Mouse (Mus musculus) liver, postnatal 0 days (tissue): ENCODE measurements around the gene Rhof. TPM values are rescaled to one million over a fixed set of nuclear protein-coding genes. Genes with fewer than 3 reads are reported as not detected.

Experiments
- ATAC-seq: fragments of 200-750 bp; cut with Nextera tagmentation; 2 replicates; pipeline ENCODE4 v1.8.0; 2017; ENCODE audit warnings: mild to moderate bottlenecking, moderate library complexity
- DNase-seq: peaks from one replicate; pipeline ENCODE4 v3.0.0-alpha.2; 2016
- H3K27ac ChIP-seq: fragments of 300-500 bp; sonication (generic); 2 replicates; pipeline ENCODE4 v1.5.1; 2014; ENCODE audit warnings: antibody characterized with exemption, moderate library complexity, mild to moderate bottlenecking, low read depth
- H3K27me3 ChIP-seq: fragments of 300-500 bp; sonication (generic); 2 replicates; pipeline ENCODE4 v1.6.1; 2014; ENCODE audit warnings: low read length, control low read depth, mixed read lengths; ENCODE audit not compliant: insufficient read depth
- H3K36me3 ChIP-seq: fragments of 300-500 bp; sonication (generic); replicated peaks from 2 replicates; pipeline ENCODE4 v1.6.1; 2014; ENCODE audit warnings: mild to moderate bottlenecking, control low read depth, low read length, moderate library complexity, mixed read lengths; ENCODE audit not compliant: insufficient read depth
- H3K4me1 ChIP-seq: fragments of 300-500 bp; sonication (generic); 2 replicates; pipeline ENCODE4 v1.6.1; 2014; ENCODE audit warnings: antibody characterized with exemption, mild to moderate bottlenecking, control low read depth; ENCODE audit not compliant: insufficient read depth
- H3K4me2 ChIP-seq: fragments of 300-500 bp; sonication (generic); 2 replicates; pipeline ENCODE4 v1.6.1; 2014; ENCODE audit warnings: low read depth, mild to moderate bottlenecking, low read length, moderate library complexity, mixed read lengths
- H3K4me3 ChIP-seq: fragments of 300-500 bp; sonication (generic); 2 replicates; pipeline ENCODE4 v1.5.1; 2014; ENCODE audit warnings: low read depth, low read length
- H3K9ac ChIP-seq: fragments of 300-500 bp; sonication (generic); replicated peaks from 2 replicates; pipeline ENCODE4 v1.6.1; 2014; ENCODE audit warnings: mild to moderate bottlenecking, moderate library complexity
- H3K9me3 ChIP-seq: fragments of 300-500 bp; sonication (generic); 2 replicates; pipeline ENCODE4 v1.6.1; 2016; ENCODE audit warnings: mild to moderate bottlenecking, control low read depth, low read length, mixed read lengths
- CTCF ChIP-seq: sonication (generic); IDR thresholded peaks from 2 replicates; pipeline ENCODE4 v1.5.1; 2016; ENCODE audit warnings: antibody characterized with exemption, low read depth
- EP300 ChIP-seq: IDR thresholded peaks from 2 replicates; pipeline ENCODE4 v1.6.1; 2016; ENCODE audit warnings: antibody characterized with exemption, low read depth, mild to moderate bottlenecking
- WGBS: fragments of 180-500 bp; shearing (Covaris S2); extraction: QIAGEN DNeasy Blood & Tissue Kit; methylation state at CpG from one replicate; pipeline ENCODE4 v1.1.7; 2014; ENCODE audit not compliant: insufficient replicate concordance; 5-methylcytosine and 5-hydroxymethylcytosine counted together
- polyA plus RNA-seq: library from polyadenylated mRNA; unstranded; fragments of >200 nt; fragmentation: Nextera tagmentation; extraction: Ambion mirVana; gene quantifications from 2 replicates; pipeline ENCODE4 v1.2.1, GENCODE M21; 2015

The Rhof gene
- polyA plus RNA-seq, 1 experiment from 2014 or later: 2.1 TPM

- no peak for DNase-seq
- no peak for ATAC-seq
- Histone ChIP-seq H3K36me3 (no peaks in the 10 kb centered on the region), H3K4me2 (no peak overlapping the region), H3K4me3 (no peak overlapping the region), H3K9me3 (no peaks in the 10 kb centered on the region), H3K9ac (no peak overlapping the region), H3K27me3 (no peaks in the 10 kb centered on the region), H3K4me1 (peaks cover 14% of the 10 kb centered on the region), H3K27ac (no peak overlapping the region)
- 71% methylated on average over 9 of the region's 9 CpGs for WGBS
- TF ChIP-seq CTCF: no peak
- no peak for TF ChIP-seq EP300
Measured at GRCm38 (mm10) chr5:123060706-123061401, 71.6 kb downstream of the Rhof start.

DNA sequence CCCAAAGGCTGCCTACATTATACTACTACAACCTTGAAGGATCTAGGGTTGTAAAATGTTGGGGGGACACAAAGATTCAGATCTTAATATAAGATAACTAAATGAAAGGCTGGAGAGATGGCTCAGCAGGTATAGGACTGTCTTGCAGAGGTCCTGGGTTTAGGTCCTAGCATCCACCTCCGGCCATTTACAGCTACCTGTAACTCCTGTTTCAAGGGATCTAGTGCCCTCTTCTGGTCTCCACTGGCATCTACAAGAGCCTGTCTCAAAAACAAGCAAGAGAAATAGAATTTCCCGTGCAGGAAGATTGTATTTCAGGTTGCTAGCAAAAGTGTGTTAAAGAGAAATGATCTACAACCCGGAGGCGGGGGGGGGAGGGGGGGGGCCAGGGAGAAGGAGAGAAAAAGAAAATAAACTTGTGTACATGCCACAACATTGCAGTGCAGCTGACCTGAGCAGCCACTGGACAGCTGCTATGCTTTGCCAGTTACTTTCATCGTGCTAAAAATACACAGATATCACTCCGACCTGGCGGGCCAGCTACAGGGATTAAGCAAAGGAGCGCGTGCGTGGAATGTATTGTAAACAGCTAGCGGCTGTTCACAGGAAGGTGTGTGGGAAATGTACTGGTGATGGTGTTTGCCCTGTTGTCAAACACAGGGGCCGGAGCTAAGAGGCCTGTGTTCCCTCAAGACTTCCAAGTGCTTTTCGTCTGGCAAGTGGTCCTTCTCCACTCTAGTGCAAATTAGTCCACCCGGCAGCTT, 72.6 kb downstream of the Rhof start:
- Histone ChIP-seq H3K9ac (no peak overlapping the region), H3K4me1 (peaks cover 14% of the 10 kb centered on the region), H3K9me3 (no peaks in the 10 kb centered on the region), H3K4me3 (no peak overlapping the region), H3K36me3 (no peaks in the 10 kb centered on the region), H3K27ac (no peak overlapping the region), H3K27me3 (no peaks in the 10 kb centered on the region), H3K4me2 (no peak overlapping the region)
- peak; percentile 54 for DNase-seq
- 39% methylated on average over 14 of the region's 14 CpGs for WGBS
- no peak for ATAC-seq
- TF ChIP-seq CTCF: peak; percentile 81
- no peak for TF ChIP-seq EP300

DNA sequence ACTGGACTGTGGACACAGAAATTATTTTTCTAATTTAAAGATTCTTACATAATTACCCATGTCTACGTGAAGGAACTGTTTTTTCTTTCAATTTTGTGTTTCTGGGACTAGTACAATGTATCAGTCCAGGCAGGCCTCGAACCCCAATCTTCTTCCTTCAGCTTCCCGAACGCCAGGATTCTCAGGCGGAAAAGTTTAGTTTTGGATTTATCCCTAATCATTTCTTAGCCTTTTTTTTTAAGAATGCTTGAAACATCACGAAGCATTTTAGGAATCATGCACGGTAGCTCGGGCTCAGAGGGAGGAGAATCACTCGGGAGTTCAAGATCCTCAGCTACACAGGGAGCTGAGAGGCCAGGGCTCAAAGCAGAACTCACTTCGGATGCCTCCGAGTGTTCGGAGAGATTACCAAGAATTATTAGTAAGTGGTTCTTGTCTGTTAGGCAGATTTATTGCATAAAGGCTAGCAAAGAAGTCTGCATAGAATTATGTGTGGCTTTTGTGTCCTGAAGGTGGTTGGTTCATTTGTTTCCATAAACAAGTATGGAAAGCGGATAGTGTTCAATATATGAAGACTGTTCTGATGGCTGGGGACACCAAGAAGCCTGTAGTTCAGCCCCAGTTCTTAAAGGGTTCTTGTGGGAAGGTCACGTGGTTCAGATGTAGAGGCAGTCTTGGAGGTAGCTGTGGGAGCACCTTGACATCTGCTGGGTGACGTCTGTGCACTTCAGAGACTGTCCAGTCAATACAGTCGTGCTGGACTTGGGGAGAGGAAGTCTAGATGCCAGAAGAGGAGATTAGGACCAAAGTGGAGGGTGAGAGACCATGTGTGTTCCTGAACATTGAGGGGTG, 74.0 kb downstream of the Rhof start:
- H3K27me3 ChIP-seq: no peaks in the 10 kb centered on the region
- no peaks in the 10 kb centered on the region for H3K36me3 ChIP-seq
- peak overlapping the region; percentile 46 for H3K9ac ChIP-seq
- peak overlapping the region; percentile 55 for H3K4me3 ChIP-seq
- no peak for DNase-seq
- no peak for ATAC-seq
- H3K4me1 ChIP-seq: peaks cover 12% of the 10 kb centered on the region; the same call in 1 of the 2 replicates
- peak overlapping the region; percentile 58 for H3K27ac ChIP-seq
- H3K9me3 ChIP-seq: no peaks in the 10 kb centered on the region
- TF ChIP-seq EP300: peak; percentile 42; the same call in 1 of the 2 replicates
- no peak for TF ChIP-seq CTCF
- WGBS: 23% methylated on average over 16 of the region's 16 CpGs
- peak overlapping the region; percentile 66 for H3K4me2 ChIP-seq

DNA sequence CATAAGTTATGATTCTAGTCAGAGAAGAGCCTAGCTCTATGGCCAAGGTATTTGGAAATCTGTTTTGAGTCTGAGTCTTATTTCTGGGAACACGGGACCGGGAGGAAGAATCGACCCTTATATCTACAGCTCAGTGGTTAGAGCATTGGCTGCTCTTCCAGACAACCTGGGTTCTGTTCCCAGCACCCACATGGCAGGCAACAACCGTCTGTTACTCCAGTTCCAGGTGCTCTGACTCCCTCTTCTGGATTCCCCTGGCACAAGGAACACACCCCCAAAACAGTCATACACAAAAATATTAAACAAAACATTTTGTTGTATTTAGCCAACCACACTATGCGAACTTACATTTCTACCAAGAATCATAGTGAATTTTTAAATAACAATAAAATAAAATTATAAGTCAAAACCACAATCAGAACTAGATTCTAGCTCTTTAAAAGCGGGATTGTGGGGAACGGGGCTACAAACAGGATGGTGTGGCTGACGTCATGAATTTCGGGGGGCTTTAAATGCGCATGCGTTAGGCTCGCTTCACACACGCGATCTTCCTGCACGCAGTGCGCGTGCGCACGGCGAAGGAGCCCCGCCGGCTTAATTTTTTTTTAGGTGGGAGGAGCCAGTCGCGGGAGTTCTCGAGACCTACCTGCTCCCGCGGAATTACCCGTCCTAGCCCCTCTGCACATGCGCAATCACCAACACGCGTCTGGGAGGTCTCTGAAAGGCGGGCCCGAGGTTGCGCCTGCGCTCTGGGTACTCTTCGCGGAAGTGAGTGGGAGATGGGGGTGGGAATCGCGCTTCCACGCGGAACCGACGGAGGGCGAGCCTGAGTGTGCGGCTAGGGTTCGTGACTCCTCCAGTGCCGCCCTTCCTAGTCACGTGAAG, 74.9 kb downstream of the Rhof start:
- WGBS: 7% methylated on average over 48 of the region's 48 CpGs
- H3K9me3 ChIP-seq: no peaks in the 10 kb centered on the region
- no peaks in the 10 kb centered on the region for H3K36me3 ChIP-seq
- peak; percentile 98 for ATAC-seq
- peak; percentile 99 for DNase-seq
- H3K4me3 ChIP-seq: peak overlapping the region; percentile 55
- peak overlapping the region; percentile 58 for H3K27ac ChIP-seq
- peak overlapping the region; percentile 46 for H3K9ac ChIP-seq
- peaks cover 12% of the 10 kb centered on the region; the same call in 1 of the 2 replicates for H3K4me1 ChIP-seq
- H3K4me2 ChIP-seq: peak overlapping the region; percentile 66
- H3K27me3 ChIP-seq: no peaks in the 10 kb centered on the region
- TF ChIP-seq EP300 (peak; percentile 27; the same call in 1 of the 2 replicates), CTCF (peak; percentile 64)

Other genes starting within 250 kb of the Rhof start
- 7.6 and 8.3 TPM in 2 replicates for gene Kdm2b, start 142.9 kb downstream of the Rhof start, polyA plus RNA-seq
- gene Orai1, start 117.6 kb downstream of the Rhof start, polyA plus RNA-seq: 12.4 and 13.1 TPM in 2 replicates
- gene Morn3, start 85.7 kb downstream of the Rhof start, polyA plus RNA-seq: not detected in 2 replicates
- gene Tmem120b, start 64.3 kb downstream of the Rhof start, polyA plus RNA-seq: 12.0 and 12.8 TPM in 2 replicates
- gene Setd1b, start 9.5 kb upstream of the Rhof start, polyA plus RNA-seq: 3.6 and 4.3 TPM in 2 replicates
- 116 and 120 TPM in 2 replicates for gene Psmd9, start 36.7 kb upstream of the Rhof start, polyA plus RNA-seq
- 638 and 713 TPM in 2 replicates for gene Hpd, start 50.0 kb upstream of the Rhof start, polyA plus RNA-seq
- 0.06 and 0.21 TPM in 2 replicates for gene Wdr66, start 119.4 kb upstream of the Rhof start, polyA plus RNA-seq
- gene Bcl7a, start 211.1 kb upstream of the Rhof start, polyA plus RNA-seq: 5.1 and 5.3 TPM in 2 replicates